Mouse (Mus musculus) cerebellum, adult 11 months (tissue): ENCODE measurements around the gene Nsg2.

Experiments
- DNase-seq: peaks from one replicate; pipeline ENCODE4 v3.0.0; 2022

The Nsg2 gene

GRCm38 (mm10) chr11:32087779-32088442 lies 87.6 kb downstream of the Nsg2 start:
- no peak for DNase-seq

- no peak for DNase-seq
Measured at GRCm38 (mm10) chr11:32095793-32096192, 95.5 kb downstream of the Nsg2 start.

GRCm38 (mm10) chr11:32096346-32096745 lies 96.1 kb downstream of the Nsg2 start:
- no peak for DNase-seq

GRCm38 (mm10) chr11:32101059-32101632 lies 100.9 kb downstream of the Nsg2 start:
- DNase-seq = no peak

GRCm38 (mm10) chr11:32102976-32103375 lies 102.7 kb downstream of the Nsg2 start:
- no peak for DNase-seq

GRCm38 (mm10) chr11:32104406-32105116 lies 104.3 kb downstream of the Nsg2 start:
- no peak for DNase-seq

- DNase-seq = no peak
Measured at GRCm38 (mm10) chr11:32105750-32106646, 105.7 kb downstream of the Nsg2 start.

- no peak for DNase-seq
Measured at GRCm38 (mm10) chr11:32106647-32106985, 106.4 kb downstream of the Nsg2 start.

- no peak for DNase-seq
Measured at GRCm38 (mm10) chr11:32108441-32108840, 108.2 kb downstream of the Nsg2 start.
